Mouse (Mus musculus) lung, postnatal 14 days (tissue): ENCODE data around the gene Fam57a.
A peak's percentile ranks its signal among the peaks of the same experiment; 100 is the strongest.

Source experiments
- DNase-seq: peaks from one replicate; pipeline ENCODE4 v3.0.0; 2021

Gene Fam57a

DNA sequence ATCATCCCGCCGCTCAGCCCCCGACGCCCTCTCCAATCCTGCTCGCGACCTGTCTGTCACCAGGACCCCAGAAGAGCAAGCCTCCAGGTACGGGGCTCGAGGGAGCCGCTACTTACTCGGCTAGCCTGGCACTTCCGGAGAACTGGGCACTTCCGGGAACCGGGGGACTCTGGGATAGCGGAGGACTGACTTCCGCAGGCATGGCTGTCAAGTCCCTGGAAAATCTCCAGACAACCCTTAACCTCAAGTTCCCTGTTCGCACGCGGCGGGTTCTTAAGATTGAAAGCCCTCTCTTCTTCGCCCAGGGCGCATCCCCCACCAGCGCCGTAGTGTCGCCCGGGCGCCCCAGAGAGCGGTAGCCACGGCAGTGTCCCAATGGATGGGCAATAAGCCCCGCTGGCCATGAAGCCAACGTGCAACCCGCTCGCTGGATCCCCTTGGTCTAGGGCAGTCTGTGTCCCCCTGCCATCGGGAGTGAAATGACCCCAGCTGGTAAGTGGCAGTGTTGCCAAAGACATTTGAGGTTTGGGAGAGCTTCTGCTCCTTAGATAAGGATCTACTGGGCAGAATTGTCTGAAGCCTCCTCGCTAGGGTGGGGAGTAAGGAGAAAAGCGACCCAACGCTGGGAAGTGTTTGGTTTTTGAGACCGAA is at the start of gene Fam57a, which contains the start of gene Vps53:
Fam57a (plus strand) TSS at position 177 of the 651 bp plus-strand sequence.
Vps53 (minus strand) TSS at position 153 of the 651 bp plus-strand sequence.
- DNase-seq = peak; percentile 91

DNA sequence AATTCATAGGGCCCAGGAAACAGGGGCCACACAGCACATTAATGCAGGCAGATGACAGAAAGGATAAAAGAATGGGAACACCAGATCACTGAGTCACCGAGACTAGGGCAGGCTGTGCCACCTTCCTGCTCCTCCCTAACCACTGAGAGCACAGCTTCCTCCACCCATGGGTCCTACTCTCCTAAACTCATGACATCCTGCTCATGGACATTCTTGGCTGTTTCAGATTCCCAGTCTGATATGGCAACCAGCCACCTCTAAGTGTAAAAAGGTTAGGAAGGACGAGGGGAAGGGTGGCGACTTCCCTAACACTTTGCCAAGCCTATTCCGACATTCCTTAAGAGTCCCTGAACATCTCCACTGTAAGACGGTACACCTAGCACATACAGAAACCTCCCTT is 48.6 kb upstream of the Fam57a start:
- peak; percentile 67 for DNase-seq

- DNase-seq = no peak
Observed at GRCm38 (mm10) chr11:76135641-76136437, 43.6 kb upstream of the Fam57a start.

DNA sequence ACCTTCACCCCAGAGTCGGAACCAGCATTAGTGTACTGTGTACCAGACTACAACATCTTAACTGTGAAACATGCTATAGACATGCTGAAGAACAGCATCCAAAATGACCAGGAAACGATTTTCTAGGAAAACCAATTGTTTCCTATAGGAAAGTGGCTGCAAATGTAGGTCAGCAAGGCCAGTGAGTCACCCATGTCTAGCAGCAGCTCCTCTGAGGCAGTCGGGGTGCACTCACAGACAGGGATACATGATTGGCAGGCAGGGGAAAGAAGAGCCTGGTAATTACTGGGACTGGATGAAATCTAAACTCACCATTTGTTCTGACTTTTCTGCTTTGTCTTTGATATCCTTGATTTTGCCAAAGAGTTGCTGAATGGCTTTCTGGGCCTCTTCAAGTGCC is 41.5 kb upstream of the Fam57a start:
- DNase-seq = no peak

- DNase-seq = no peak
Observed at GRCm38 (mm10) chr11:76144386-76144785, 35.1 kb upstream of the Fam57a start.

- DNase-seq = no peak
Observed at GRCm38 (mm10) chr11:76145169-76145568, 34.3 kb upstream of the Fam57a start.

DNA sequence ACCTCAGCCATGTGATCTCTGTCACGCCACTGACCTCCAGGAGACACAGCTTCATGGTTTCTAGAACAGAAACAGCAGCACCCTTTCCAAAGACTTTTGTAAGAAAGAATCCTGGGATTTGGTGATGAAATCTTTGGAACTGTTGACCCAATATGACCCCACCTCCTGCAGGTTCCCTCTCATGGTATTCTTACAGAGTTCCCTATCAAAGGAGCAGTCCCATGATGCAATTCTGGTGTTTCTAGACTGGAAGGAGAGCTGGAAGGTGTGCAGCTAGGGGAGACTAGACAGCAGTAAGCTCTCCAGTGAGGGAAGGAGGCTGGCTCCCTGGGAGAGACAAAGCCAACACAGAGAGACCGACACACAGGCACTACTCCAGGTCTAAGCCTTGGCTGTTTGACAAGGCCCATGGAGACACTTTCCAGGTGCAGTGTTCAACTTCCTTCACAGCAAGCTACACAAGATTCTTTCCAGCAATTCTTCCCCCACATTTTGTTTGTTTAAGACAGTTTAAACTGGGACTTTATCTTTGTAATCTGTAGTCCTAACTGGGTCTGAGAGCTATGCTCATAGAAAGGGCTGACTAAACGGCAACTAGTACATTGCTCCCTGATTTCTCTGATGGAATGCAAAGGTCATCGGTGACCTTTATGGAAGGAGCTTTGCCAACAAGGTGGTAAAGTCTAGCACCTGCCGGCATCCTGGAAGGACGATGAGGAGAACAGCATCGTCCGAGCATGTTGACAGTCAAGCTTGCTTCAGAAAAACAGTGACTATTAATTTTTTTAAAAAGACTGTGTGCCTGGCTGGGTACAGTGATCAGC is 33.1 kb upstream of the Fam57a start:
- no peak for DNase-seq

DNA sequence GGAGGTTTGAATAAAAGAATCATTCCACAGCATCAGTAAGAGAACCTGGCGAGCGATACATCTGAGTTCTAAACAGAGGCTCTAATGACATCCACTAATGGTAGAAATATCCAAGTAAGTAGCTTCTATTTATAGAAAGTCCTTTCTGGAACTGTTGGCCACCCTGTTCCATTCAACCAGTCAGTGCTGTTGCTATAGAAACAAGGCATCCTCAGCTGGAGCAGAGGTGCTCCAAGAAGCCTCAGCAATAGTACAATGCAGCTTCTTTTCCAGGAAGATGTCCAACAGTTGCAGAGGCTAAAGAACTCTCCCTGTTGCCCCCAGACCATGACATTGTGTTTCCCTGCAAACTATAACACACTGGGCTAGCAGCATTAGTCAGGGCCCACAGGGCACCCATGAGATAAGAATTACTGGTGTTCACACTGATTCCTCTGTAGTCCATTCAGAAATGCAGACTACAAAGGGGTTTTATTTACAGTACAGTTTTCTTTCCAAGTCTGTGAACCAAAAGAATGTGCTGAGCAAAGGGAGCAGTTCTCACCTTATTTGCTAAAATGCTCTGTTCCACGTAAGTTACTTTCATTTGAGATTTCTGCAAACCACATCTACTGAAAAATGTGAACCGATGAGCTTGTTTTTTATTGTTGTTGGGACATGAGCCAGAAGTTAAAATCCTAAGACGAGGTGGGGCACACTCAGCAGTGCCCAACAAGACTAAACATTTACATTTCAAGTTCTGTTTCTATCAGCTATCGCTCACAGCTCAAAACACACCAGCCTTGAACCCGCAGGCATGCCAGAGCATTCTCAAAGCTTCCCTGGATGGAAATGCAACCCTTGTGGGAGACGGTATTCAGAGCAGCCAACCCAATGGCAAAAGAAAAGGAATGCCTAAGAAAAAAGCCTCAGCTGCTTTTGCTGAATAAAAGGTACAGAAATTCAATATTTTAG is 31.1 kb upstream of the Fam57a start:
- no peak for DNase-seq

DNA sequence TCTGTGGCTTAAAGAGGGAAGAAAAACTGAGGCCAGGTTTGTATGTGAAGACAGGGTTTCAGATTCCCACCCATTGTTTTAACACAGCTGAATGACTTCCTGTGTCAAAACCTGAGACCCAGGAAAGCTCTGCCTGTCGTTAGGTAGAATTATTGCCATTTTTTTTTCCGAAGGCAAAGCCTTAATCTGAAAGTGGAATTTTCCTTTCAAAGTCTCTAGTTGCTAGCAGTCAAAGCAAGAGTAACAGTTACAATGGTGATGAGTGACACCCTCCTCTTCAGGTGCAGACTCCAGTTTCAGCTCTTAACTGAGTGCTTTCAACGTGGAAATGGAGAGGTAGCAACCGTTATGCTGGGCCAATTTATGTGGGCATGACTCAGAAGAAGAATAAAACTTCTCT is 28.5 kb upstream of the Fam57a start:
- no peak for DNase-seq

- no peak for DNase-seq
Observed at GRCm38 (mm10) chr11:76153236-76153951, 26.1 kb upstream of the Fam57a start.

DNA sequence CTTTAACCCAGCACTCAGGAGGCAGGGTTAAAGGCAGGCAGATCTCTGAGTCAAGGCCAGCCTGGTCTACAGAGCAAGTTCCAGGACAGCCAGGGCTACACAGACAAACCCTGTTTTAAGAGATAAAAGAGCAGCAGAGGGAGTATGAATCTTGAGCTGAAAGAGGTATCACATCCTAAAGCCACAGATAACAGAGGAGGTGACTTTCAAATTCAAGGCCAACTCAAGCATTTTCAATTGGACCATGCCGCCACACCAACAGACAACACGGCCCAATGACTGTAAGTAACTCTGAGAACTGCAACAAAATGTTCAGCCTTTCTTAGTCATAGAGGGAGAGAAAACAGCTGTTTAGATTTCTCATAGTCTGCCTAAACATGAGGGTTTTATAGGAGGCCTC is 25.3 kb upstream of the Fam57a start:
- no peak for DNase-seq

- no peak for DNase-seq
Observed at GRCm38 (mm10) chr11:76154861-76155260, 24.6 kb upstream of the Fam57a start.

- DNase-seq = no peak
Observed at GRCm38 (mm10) chr11:76158375-76158774, 21.1 kb upstream of the Fam57a start.

GRCm38 (mm10) chr11:76160251-76160650 is 19.2 kb upstream of the Fam57a start:
- no peak for DNase-seq

GRCm38 (mm10) chr11:76166657-76167056 is 12.8 kb upstream of the Fam57a start:
- no peak for DNase-seq

- peak; percentile 87 for DNase-seq
Observed at GRCm38 (mm10) chr11:76167079-76167765, 12.2 kb upstream of the Fam57a start.

- DNase-seq = no peak
Observed at GRCm38 (mm10) chr11:76168976-76169375, 10.5 kb upstream of the Fam57a start.

GRCm38 (mm10) chr11:76170207-76170606 is 9.3 kb upstream of the Fam57a start:
- no peak for DNase-seq

DNA sequence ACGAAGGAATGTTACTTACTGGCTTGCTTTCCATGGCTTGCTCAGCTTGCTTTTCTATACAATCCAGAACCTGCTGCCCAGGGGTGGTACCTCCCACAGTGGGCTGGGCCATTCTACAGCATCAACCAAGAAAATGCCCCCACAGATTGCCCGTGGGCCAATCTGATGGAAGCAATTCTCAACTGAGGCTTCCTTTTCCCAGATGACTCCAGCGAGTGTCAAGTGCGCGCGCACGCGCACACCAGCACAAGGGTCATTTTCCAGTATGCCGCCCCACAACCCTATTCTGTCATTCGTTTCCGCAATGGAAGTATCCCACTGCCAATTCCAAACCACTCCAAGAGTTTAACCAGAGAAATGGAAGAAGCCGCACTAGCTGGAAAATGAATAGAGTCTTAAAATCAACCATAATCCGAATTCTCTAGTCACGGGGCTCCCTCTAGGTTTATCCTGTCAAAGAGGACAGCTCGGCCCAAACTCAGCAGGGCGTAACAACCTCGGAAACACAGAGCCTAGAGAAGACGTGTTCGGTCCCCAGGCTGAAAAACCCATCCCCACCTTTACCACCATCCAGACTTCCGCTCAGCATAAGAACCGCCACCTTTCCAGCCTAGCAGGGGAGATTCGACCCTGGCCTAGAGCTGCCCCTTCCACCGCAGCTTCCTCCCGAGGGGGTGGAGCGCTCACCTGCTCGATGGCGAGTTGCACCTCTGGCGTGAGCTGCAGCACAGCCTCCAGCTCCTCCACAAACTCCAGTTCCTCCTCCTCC is 561 bp upstream of the Fam57a start:
- peak; percentile 15 for DNase-seq

DNA sequence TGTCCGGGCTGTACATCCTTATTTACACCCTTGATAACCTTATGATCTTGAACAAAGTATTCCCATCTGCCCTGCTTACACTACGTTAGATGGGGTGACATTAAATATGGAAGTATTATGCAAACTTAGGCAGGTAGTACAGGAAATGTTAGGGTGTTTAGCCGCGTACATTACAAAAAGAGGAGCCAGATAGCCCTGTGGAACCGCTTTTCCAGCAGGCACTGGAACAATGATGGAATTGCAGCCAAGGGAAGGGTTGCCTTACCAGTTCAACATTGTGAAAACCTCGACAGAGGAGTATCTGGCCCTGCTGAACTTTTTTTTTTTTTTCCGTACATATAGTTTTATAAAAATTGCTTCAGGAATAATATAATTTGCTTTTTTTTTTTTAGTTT is 672 bp downstream of the Fam57a start:
- DNase-seq = no peak
